Mouse (Mus musculus): ENCODE measurements around the gene Gm45783. TPM values are rescaled to one million over a fixed set of nuclear protein-coding genes. Genes with fewer than 3 reads are reported as not detected.
"Not testable (repeated sequence)": the region's sequence is repeated elsewhere in the genome, so short reads cannot be mapped to it uniquely, and the experiment has no call there.

The Gm45783 gene
- not detected in 2 replicates for polyA plus RNA-seq (2015; fragmentation: Nextera tagmentation; extraction: Ambion mirVana)

DNA sequence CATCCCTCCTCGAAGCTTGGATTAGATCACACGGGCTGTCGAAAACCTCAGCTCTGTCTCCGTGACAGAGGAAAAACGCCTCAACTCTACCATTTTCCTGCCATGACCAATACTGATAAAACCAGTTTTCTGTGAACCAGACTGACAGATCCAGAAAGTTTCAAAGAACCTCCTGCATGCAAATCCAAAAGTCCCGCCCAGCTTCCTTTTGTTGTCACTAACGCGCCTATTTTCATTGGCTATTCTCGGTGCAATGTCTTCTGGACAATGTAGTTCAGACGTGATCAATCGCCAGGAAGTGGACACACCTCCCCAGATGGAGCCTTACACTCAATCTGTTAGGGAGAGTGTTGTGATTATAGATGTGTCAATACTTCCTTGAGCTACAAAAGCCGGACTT is at the start of gene Gm45783:
TSS of gene Gm45783 (minus strand) at position 143 of the 400 bp plus-strand sequence.
- not testable (repeated sequence) for H3K4me1 ChIP-seq; H3K27me3 ChIP-seq; ATAC-seq; H3K4me3 ChIP-seq; H3K27ac ChIP-seq; H3K9ac ChIP-seq; H3K36me3 ChIP-seq (ENCODE audit: poor library complexity, severe bottlenecking); H3K4me2 ChIP-seq; H3K9me3 ChIP-seq (replicated peaks)
- WGBS, result 55% methylated on average over 12 of the region's 12 CpGs

DNA sequence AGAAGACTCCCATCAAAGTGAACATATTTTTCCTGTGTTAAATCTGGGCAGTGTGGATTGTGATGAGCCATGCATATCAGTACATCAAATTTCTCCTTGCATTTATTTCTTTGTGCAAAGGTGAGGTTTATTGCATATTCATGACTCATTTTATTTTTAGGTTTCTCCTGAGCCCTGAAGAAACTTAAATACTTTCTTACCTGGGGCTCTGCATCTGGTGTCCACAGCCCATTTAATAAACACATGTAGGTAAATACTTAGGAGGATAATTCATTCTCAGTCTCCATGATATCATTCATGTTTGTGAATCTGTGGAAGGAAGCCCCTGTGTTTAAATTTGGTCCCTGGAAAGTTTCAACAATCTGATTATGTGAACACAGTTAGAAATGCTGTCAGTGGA is 25.2 kb upstream of the Gm45783 start, which contains the start of gene Vmn2r31:
TSS of gene Vmn2r31 (minus strand) at position 101 of the 400 bp plus-strand sequence.
- H3K4me1 ChIP-seq, ATAC-seq: not testable (repeated sequence)

DNA sequence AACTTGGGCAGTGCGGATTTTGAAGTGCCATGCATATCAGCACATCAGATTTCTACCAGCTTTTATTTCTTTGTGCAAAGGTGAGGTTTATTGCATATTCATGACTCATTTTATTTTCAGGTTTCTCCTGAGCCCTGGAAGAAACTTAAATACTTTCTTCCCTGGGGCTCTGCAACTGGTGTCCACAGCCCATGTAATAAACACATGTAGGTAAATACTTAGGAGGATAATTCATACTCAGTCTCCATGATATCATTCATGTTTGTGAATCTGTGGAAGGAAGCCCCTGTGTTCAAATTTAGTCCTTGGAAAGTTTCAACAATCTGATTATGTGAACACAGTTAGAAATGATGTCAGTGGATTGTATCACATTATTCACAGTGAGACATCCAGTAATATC is 36.9 kb downstream of the Gm45783 start, which contains the start of gene Vmn2r30:
TSS of gene Vmn2r30 (minus strand) at position 101 of the 400 bp plus-strand sequence.
- ATAC-seq; H3K9ac ChIP-seq; H3K4me3 ChIP-seq; H3K9me3 ChIP-seq (replicated peaks); H3K36me3 ChIP-seq (ENCODE audit: poor library complexity, severe bottlenecking); H3K4me2 ChIP-seq; H3K27me3 ChIP-seq; H3K27ac ChIP-seq; H3K4me1 ChIP-seq: not testable (repeated sequence)
- WGBS, result no CpG with 5 or more reads among the region's 1 CpGs

More for the DNA sequence above, 25.2 kb upstream of the Gm45783 start, which contains the start of gene Vmn2r31:
- not testable (repeated sequence) for H3K27ac ChIP-seq; H3K27me3 ChIP-seq; H3K9ac ChIP-seq; H3K36me3 ChIP-seq (ENCODE audit: poor library complexity, severe bottlenecking); H3K9me3 ChIP-seq (replicated peaks); H3K4me2 ChIP-seq; H3K4me3 ChIP-seq

DNA sequence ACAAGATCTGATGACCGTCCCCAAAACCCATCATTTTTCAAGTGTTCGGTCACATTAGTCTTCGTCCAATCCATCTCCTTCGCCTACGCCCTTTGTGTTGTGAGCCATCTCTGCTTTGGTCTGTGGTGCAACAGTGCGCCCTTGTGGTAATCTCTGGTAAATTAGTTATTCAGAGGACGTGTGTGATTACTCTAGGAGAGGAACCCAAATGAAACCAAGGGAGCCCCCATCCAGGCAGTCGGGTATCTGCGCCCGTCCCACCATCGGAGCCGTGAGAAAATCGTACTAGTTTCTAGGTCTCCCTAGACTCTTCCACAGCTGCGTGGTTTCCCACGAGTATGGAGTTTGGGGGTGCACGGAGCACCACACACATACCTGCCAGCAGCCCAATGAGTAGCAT is 78.8 kb downstream of the Gm45783 start:
- WGBS, result 82% methylated on average over 16 of the region's 16 CpGs
- Histone ChIP-seq H3K27ac (no peak overlapping the region), H3K36me3 (ENCODE audit: poor library complexity, severe bottlenecking) (peaks cover 57% of the 10 kb centered on the region), H3K9me3 (replicated peaks) (no peaks in the 10 kb centered on the region; the same call in 1 of the 2 replicates), H3K4me3 (no peak overlapping the region), H3K4me1 (0 out of 2 replicates have a peak, but pooled peaks cover 5% of the 10 kb centered on the region), H3K9ac (no peak overlapping the region), H3K4me2 (no peak overlapping the region), H3K27me3 (no peaks in the 10 kb centered on the region)
- ATAC-seq, result no peak

Small RNAs within 50 kb of the gene (microRNA-seq; reads per million reads assigned to microRNA genes)
- gene Mir5620, result 1.6 reads per million

Other genes starting within 250 kb of the Gm45783 start
- 14.3 and 14.8 TPM in 2 replicates for gene Zfp773, start 237.8 kb downstream of the Gm45783 start, polyA plus RNA-seq (2015; fragmentation: Nextera tagmentation; extraction: Ambion mirVana)
- 3.6 and 4.0 TPM in 2 replicates for gene Zfp418, start 203.2 kb downstream of the Gm45783 start, polyA plus RNA-seq (2015; fragmentation: Nextera tagmentation; extraction: Ambion mirVana)
- gene Zfp772, start 164.6 kb downstream of the Gm45783 start, polyA plus RNA-seq (2015; fragmentation: Nextera tagmentation; extraction: Ambion mirVana), result 8.9 and 10.3 TPM in 2 replicates
- gene Vmn2r29, start 127.2 kb downstream of the Gm45783 start, polyA plus RNA-seq (2015; fragmentation: Nextera tagmentation; extraction: Ambion mirVana), result 0.28 and 1.1 TPM in 2 replicates
- gene Gm45844, start 96.3 kb downstream of the Gm45783 start, polyA plus RNA-seq (2015; fragmentation: Nextera tagmentation; extraction: Ambion mirVana), result 3.2 and 5.5 TPM in 2 replicates
- gene Clcn4, start 73.7 kb downstream of the Gm45783 start, polyA plus RNA-seq (2015; fragmentation: Nextera tagmentation; extraction: Ambion mirVana), result 101 and 118 TPM in 2 replicates
- gene Vmn2r30, start 37.0 kb downstream of the Gm45783 start, polyA plus RNA-seq (2015; fragmentation: Nextera tagmentation; extraction: Ambion mirVana), result not detected in 2 replicates
- gene Vmn2r31, start 25.1 kb upstream of the Gm45783 start, polyA plus RNA-seq (2015; fragmentation: Nextera tagmentation; extraction: Ambion mirVana), result not detected in 2 replicates
- not detected in 2 replicates for gene Vmn2r32, start 105.4 kb upstream of the Gm45783 start, polyA plus RNA-seq (2015; fragmentation: Nextera tagmentation; extraction: Ambion mirVana)
- not detected in 2 replicates for gene Vmn2r33, start 192.2 kb upstream of the Gm45783 start, polyA plus RNA-seq (2015; fragmentation: Nextera tagmentation; extraction: Ambion mirVana)

All from forebrain, embryonic 13.5 days (tissue).